Mouse (Mus musculus): Measurements from ENCODE around the gene Samd5. TPM values are rescaled to one million over a fixed set of nuclear protein-coding genes. Genes with fewer than 3 reads are reported as not detected.

The Samd5 gene
- polyA plus RNA-seq, 2 experiments, result 7.4 to 11.1 TPM

DNA sequence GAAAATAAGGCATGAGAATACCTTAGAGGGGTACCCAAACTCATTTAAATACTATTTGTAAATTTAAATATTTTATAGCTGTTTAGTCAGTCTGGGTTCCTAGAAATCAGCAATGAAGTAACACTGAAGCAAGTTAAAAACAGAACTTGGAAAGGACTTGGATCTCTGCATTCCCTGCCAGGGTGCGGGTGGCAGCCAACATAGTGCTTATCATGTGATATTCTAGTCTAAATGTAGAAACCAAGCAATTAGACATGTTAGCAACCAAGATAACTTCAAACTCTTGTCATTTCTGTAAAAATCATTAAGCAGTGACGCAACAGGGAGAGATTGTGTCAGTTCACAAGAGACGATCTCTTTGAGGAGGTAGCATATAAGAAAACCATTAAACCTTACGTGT, 32.9 kb downstream of the Samd5 start:
- TF ChIP-seq POLR2A (IDR thresholded peaks at IDR 0.05; ENCODE audit: borderline replicate concordance, extremely low read depth, insufficient read depth, insufficient read length), result no peak

DNA sequence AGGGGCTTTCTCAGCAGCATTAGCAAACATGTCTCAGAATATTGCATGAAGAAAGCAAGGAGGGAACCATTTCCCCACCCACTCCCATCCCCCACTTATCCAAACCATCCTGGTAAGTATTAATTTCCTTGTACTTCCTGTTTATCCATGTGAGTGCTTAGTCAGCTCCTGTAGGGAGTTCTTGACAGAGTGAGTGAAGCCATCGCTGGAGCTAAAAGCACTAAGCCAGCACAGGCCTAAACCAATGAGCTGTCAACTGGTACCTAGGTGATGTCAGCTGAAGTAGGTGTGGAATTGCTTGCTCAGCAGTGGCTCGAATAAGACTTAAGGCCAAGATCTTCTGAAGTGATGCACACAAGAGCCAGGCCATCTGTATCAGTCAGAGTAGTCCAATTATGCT, 34.3 kb downstream of the Samd5 start:
- Histone ChIP-seq H3K27me3 (ENCODE audit: control insufficient read depth, insufficient read depth, low read length) (no peaks in the 10 kb centered on the region), H3K9me3 (ENCODE audit: control insufficient read depth, low read length) (no peaks in the 10 kb centered on the region), H3K36me3 (ENCODE audit: control insufficient read depth, insufficient read depth, low read length) (no peaks in the 10 kb centered on the region), H3K9ac (ENCODE audit: low read depth, low read length, severe bottlenecking) (no peak overlapping the region), H3K27ac (replicated peaks; ENCODE audit: low read depth, low read length) (no peak overlapping the region), H3K4me3 (replicated peaks; ENCODE audit: low read length) (no peak overlapping the region), H3K4me1 (ENCODE audit: control insufficient read depth, insufficient read depth, low read length) (no peaks in the 10 kb centered on the region), H3K4me2 (replicated peaks; ENCODE audit: low read depth, low read length, severe bottlenecking) (no peak overlapping the region)
- TF ChIP-seq POLR2A (IDR thresholded peaks at IDR 0.05; ENCODE audit: borderline replicate concordance, extremely low read depth, insufficient read depth, insufficient read length), result no peak
- 83% methylated on average over 2 of the region's 2 CpGs for WGBS
- DNase-seq (ENCODE audit: low spot score) (no peak), ATAC-seq (ENCODE audit: low FRiP score, low read depth) (no peak)

More for the DNA sequence above, 32.9 kb downstream of the Samd5 start:
- 86% methylated on average over 4 of the region's 4 CpGs for WGBS
- H3K4me2 ChIP-seq (replicated peaks; ENCODE audit: low read depth, low read length, severe bottlenecking), result no peak overlapping the region
- no peak for DNase-seq (ENCODE audit: low spot score)
- no peaks in the 10 kb centered on the region for H3K36me3 ChIP-seq (ENCODE audit: control insufficient read depth, insufficient read depth, low read length)
- no peaks in the 10 kb centered on the region for H3K9me3 ChIP-seq (ENCODE audit: control insufficient read depth, low read length)
- H3K4me1 ChIP-seq (ENCODE audit: control insufficient read depth, insufficient read depth, low read length), result no peaks in the 10 kb centered on the region
- ATAC-seq (ENCODE audit: low FRiP score, low read depth), result no peak
- H3K27ac ChIP-seq (replicated peaks; ENCODE audit: low read depth, low read length), result no peak overlapping the region
- no peak overlapping the region for H3K4me3 ChIP-seq (replicated peaks; ENCODE audit: low read length)
- H3K27me3 ChIP-seq (ENCODE audit: control insufficient read depth, insufficient read depth, low read length), result no peaks in the 10 kb centered on the region
- H3K9ac ChIP-seq (ENCODE audit: low read depth, low read length, severe bottlenecking), result no peak overlapping the region

DNA sequence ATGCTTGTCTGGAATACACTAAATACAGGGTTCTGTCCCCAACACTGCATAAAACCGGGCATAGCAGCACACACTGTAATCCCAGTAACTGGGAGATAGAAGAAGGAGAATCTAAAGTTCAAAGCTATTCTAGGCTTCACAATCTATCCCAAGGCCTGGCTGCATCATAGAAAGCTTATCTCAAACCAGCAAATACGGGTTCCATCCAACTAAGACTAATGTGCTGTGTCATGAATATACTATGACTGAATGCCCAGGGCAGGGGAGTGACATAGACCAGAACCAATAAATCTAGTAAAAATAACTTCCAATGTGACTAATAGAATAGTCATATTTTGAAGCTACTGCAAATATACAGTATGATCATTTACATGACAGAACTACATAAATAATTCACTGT, 35.0 kb downstream of the Samd5 start:
- WGBS, result 85% methylated on average over 2 of the region's 2 CpGs
- no peak overlapping the region for H3K27ac ChIP-seq (replicated peaks; ENCODE audit: low read depth, low read length)
- H3K4me3 ChIP-seq (replicated peaks; ENCODE audit: low read length), result no peak overlapping the region
- no peak overlapping the region for H3K9ac ChIP-seq (ENCODE audit: low read depth, low read length, severe bottlenecking)
- H3K4me2 ChIP-seq (replicated peaks; ENCODE audit: low read depth, low read length, severe bottlenecking), result no peak overlapping the region
- H3K9me3 ChIP-seq (ENCODE audit: control insufficient read depth, low read length), result no peaks in the 10 kb centered on the region
- DNase-seq (ENCODE audit: low spot score), result no peak
- no peak for ATAC-seq (ENCODE audit: low FRiP score, low read depth)
- H3K27me3 ChIP-seq (ENCODE audit: control insufficient read depth, insufficient read depth, low read length), result no peaks in the 10 kb centered on the region
- no peak for TF ChIP-seq POLR2A (IDR thresholded peaks at IDR 0.05; ENCODE audit: borderline replicate concordance, extremely low read depth, insufficient read depth, insufficient read length)
- H3K4me1 ChIP-seq (ENCODE audit: control insufficient read depth, insufficient read depth, low read length), result no peaks in the 10 kb centered on the region
- no peaks in the 10 kb centered on the region for H3K36me3 ChIP-seq (ENCODE audit: control insufficient read depth, insufficient read depth, low read length)

DNA sequence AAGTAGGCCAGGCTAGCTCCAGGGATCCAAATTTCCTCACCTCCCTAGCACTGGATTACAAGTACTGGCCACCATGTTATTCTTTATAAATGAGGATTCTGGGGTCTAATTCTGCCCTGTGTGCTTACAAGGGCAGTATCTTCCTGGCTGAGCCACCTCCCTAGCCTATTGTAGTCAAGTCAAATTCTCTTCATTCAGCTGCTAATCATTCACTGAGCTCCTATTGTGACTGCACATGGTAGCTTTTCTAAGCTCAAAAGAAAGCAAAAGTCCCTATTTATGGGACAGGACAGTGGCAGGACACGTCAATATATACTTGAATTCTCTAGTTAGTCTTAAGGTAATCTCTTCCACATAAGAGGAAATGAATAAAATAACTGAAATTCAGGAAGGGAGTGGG, 49.7 kb downstream of the Samd5 start:
- H3K27me3 ChIP-seq (ENCODE audit: control insufficient read depth, insufficient read depth, low read length), result no peaks in the 10 kb centered on the region
- no peak for TF ChIP-seq POLR2A (IDR thresholded peaks at IDR 0.05; ENCODE audit: borderline replicate concordance, extremely low read depth, insufficient read depth, insufficient read length)
- ATAC-seq (ENCODE audit: low FRiP score, low read depth) (no peak), DNase-seq (ENCODE audit: low spot score) (no peak)
- WGBS, result 59% methylated on average over 1 of the region's 1 CpGs
- H3K36me3 ChIP-seq (ENCODE audit: control insufficient read depth, insufficient read depth, low read length), result no peaks in the 10 kb centered on the region
- H3K9ac ChIP-seq (ENCODE audit: low read depth, low read length, severe bottlenecking), result no peak overlapping the region
- H3K9me3 ChIP-seq (ENCODE audit: control insufficient read depth, low read length), result no peaks in the 10 kb centered on the region
- H3K27ac ChIP-seq (replicated peaks; ENCODE audit: low read depth, low read length), result no peak overlapping the region
- no peak overlapping the region for H3K4me2 ChIP-seq (replicated peaks; ENCODE audit: low read depth, low read length, severe bottlenecking)
- H3K4me1 ChIP-seq (ENCODE audit: control insufficient read depth, insufficient read depth, low read length), result no peaks in the 10 kb centered on the region
- no peak overlapping the region for H3K4me3 ChIP-seq (replicated peaks; ENCODE audit: low read length)

DNA sequence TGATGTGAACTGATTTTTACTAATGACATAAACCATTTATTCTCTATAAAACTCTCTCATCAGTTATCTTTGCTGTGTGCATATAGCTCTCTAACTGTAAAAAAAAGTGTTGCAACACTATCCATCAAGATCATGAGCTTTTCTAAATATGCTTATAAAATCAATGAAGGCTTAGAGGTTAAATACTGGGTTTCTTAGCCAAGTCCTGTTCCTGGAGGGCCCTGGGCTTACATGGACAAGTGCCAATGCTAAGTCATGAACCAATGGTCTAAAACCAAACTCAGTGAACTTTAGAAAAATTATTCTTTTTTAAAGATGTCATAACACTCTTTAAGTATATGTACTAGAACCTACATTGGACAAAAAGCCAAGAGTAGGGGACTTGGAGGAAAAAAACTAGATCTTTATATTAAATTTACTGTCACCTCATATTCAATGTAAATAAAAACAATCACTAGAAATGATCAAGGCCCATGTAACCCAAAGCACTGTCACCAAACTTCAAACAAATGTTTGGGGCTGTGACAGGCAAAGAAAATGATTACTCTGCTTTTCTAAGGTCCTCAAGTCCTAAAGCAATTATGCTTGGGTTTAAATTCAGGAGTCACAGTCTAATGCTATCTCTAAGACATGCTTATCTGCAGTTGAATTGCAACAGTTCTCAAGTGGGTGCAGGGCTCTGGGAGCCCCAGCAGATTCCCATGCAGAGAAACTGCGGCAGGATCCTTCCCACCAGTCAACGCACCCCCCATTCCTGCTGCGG, 52.9 kb downstream of the Samd5 start:
- DNase-seq (ENCODE audit: low spot score) (no peak), ATAC-seq (ENCODE audit: low FRiP score, low read depth) (no peak)
- Histone ChIP-seq H3K9me3 (ENCODE audit: control insufficient read depth, low read length) (no peaks in the 10 kb centered on the region), H3K36me3 (ENCODE audit: control insufficient read depth, insufficient read depth, low read length) (no peaks in the 10 kb centered on the region), H3K27ac (replicated peaks; ENCODE audit: low read depth, low read length) (no peak overlapping the region), H3K4me1 (ENCODE audit: control insufficient read depth, insufficient read depth, low read length) (no peaks in the 10 kb centered on the region), H3K4me2 (replicated peaks; ENCODE audit: low read depth, low read length, severe bottlenecking) (no peak overlapping the region), H3K9ac (ENCODE audit: low read depth, low read length, severe bottlenecking) (no peak overlapping the region), H3K27me3 (ENCODE audit: control insufficient read depth, insufficient read depth, low read length) (no peaks in the 10 kb centered on the region), H3K4me3 (replicated peaks; ENCODE audit: low read length) (no peak overlapping the region)
- TF ChIP-seq POLR2A (IDR thresholded peaks at IDR 0.05; ENCODE audit: borderline replicate concordance, extremely low read depth, insufficient read depth, insufficient read length), result no peak
- 76% methylated on average over 3 of the region's 3 CpGs for WGBS

All from limb, embryonic 14.5 days (tissue).